Mouse (Mus musculus) adrenal gland, adult 2 months (tissue): ENCODE measurements at regions not wholly inside any gene's neighbourhood (a gene's known extent, or its start where the extent isn't known, plus 50 kb on each side); places are given as distances from the start of the nearest gene placed in this dataset.

Experiments
- DNase-seq: peaks from one replicate; pipeline ENCODE4 v3.0.0; 2021

GRCm38 (mm10) chr5:47522161-47522942 lies 460.6 kb upstream of the Slit2 start:
- DNase-seq = no peak

GRCm38 (mm10) chr5:47528671-47529070 lies 454.3 kb upstream of the Slit2 start:
- DNase-seq = no peak

- DNase-seq = no peak
Measured at GRCm38 (mm10) chr5:47537532-47537931, 445.4 kb upstream of the Slit2 start.

GRCm38 (mm10) chr5:47542248-47542647 lies 440.7 kb upstream of the Slit2 start:
- no peak for DNase-seq

GRCm38 (mm10) chr5:47556717-47557116 lies 426.2 kb upstream of the Slit2 start:
- no peak for DNase-seq

DNA sequence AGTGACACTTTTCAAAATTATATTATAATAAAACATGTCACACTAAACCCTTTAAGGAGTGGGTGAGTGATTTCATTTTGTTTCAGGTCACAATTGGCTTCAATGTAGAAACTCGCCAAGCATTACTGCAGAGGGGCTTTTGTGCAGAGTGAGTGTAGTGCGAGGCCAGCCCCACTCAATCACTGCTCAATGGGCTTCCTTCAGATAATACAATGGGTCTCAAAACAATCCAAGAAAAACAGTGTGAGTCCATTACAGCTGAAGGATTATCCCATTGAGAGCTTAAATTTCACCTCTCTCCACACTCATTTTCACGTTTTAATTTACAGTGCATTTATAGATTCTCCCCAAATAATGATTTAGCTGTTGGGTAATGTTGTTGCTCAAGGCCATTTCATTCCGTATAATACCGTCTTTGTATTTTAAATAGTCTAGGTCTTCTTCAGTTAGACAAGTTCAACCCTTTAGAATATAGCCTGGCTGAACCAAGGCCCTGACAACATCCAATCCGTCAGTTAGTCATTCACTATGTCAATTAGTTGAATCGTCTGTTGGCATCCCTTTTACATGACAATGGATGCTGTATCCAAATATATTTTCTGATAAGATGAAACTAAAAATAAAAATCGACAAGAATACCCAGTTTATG lies 425.7 kb upstream of the Slit2 start:
- DNase-seq = no peak
